Mouse (Mus musculus): ENCODE measurements around the gene Osbp2.

DNA sequence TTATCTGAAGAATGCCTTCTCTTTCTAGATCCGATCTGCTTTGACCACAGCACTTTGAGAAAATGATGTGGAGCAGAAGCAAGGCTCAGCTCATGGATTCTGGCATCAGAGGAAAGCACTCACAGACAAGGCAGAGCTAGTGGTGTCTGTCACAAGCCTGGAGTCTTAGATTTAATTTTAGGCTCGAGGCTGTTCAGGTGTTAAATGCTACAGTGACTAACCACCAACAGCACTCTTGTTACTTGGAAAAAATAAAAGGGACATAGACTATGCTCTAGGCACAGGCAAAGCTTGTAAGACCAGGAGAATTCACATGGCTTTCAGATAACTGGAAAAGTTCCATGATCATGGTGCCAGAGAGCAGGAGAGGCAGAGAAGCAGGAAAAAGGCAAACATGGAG is 40.3 kb downstream of the Osbp2 start:
- TF ChIP-seq CTCF (IDR thresholded peaks at IDR 0.05; ENCODE audit: control insufficient read depth, insufficient read depth, insufficient read length), result no peak
- TF ChIP-seq MAX (IDR thresholded peaks at IDR 0.05), result no peak
- no peak for TF ChIP-seq USF1 (IDR thresholded peaks at IDR 0.05; ENCODE audit: low read depth)
- TF ChIP-seq MYOG (IDR thresholded peaks at IDR 0.05; ENCODE audit: control insufficient read depth, extremely low read depth, insufficient read length), result no peak
- TF ChIP-seq CEBPB (IDR thresholded peaks at IDR 0.05; ENCODE audit: low read depth), result no peak
- no peak for TF ChIP-seq FOSL1 (IDR thresholded peaks at IDR 0.05; ENCODE audit: insufficient read depth, low read length, poor library complexity, severe bottlenecking)

Data from C2C12 (cell line).